Mouse (Mus musculus): ENCODE results near the gene Castor2.

DNA sequence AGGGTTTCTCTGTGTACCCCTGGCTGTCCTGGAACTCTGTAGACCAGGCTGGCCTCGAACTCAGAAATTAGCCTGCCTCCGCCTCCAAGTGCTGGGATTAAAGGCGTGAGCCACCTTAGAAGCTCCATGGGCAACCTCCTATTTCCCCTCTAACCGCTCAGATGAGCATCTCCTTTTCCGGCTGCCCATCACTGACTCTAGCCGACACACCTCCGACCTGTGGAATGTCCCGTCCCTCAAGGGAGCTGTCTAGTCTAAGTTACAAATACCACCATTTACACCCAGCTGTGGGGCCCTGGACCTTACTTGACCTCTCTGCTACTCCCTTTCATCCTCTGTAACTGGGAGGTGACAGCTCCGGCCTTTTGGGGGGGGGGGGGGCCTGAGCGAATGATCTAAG is 76.2 kb downstream of the Castor2 start:
- TF ChIP-seq HCFC1 (IDR thresholded peaks at IDR 0.05; ENCODE audit: low read depth, low read length) (no peak), CTCF (IDR thresholded peaks at IDR 0.05 in 2 of 3, conservative IDR thresholded peaks at IDR 0.05 in 1 of 3; ENCODE audit: control insufficient read depth in 1 of 3, insufficient read depth in 1 of 3, low read depth in 2 of 3, low read length in 3 of 3, poor library complexity in 1 of 3, severe bottlenecking in 1 of 3) (no peak), USF1 (IDR thresholded peaks at IDR 0.05; ENCODE audit: low read depth, low read length) (no peak), MAZ (IDR thresholded peaks at IDR 0.05; ENCODE audit: low read depth, low read length) (no peak), POLR2A (IDR thresholded peaks at IDR 0.05; ENCODE audit: control insufficient read depth in 1 of 2, insufficient read depth in 1 of 2, low read depth in 1 of 2, low read length in 2 of 2, poor library complexity in 1 of 2) (no peak), EP300 (IDR thresholded peaks at IDR 0.05; ENCODE audit: low read depth in 1 of 2, low read length in 2 of 2) (no peak), RAD21 (IDR thresholded peaks at IDR 0.05; ENCODE audit: low read depth, low read length) (no peak), KAT2A (conservative IDR thresholded peaks at IDR 0.05; ENCODE audit: low read depth, low read length) (no peak), GABPA (IDR thresholded peaks at IDR 0.05; ENCODE audit: low read depth, low read length) (no peak), TBP (IDR thresholded peaks at IDR 0.05; ENCODE audit: low read depth, low read length) (peak; percentile 92), MAFK (IDR thresholded peaks at IDR 0.05; ENCODE audit: borderline replicate concordance, low read depth, low read length) (no peak), SIN3A (IDR thresholded peaks at IDR 0.05; ENCODE audit: low read length) (no peak), TCF12 (IDR thresholded peaks at IDR 0.05; ENCODE audit: low read depth, low read length) (no peak), SMC3 (IDR thresholded peaks at IDR 0.05; ENCODE audit: low read depth, low read length) (no peak)
